Mouse (Mus musculus) liver, embryonic 14.5 days (tissue): ENCODE results near the gene Tmem131l.

Experiments
- CTCF ChIP-seq: IDR thresholded peaks from 2 replicates; pipeline ENCODE4 v1.5.1; 2016; ENCODE audit warnings: antibody characterized with exemption, low read depth, control low read depth
- EP300 ChIP-seq: IDR thresholded peaks from 2 replicates; pipeline ENCODE4 v1.6.1; 2016; ENCODE audit warnings: antibody characterized with exemption, low read depth

GRCm38 (mm10) chr3:84038981-84039645, 862 bp downstream of the Tmem131l start:
- TF ChIP-seq EP300 (no peak), CTCF (no peak)
